Comparison of ENCODE assay signal across 26 mouse cellular contexts in genomic region chr1:23282870-23283219, GRCm38 (mm10).
DNase-seq lines count a peak whose midpoint lies in the region; ATAC-seq and TF ChIP-seq lines count a peak whose summit lies in the region.
"Had no signal": no experiment of that assay in that cellular context is flagged by ENCODE, and none has a peak within 500 bp of the region (broad histone marks: within the 10 kb centered on the region; RNA-seq: fewer than 3 reads in every experiment).

No protein-coding gene starts in this region.

- WGBS in heart, embryonic 12.5 days, result 79% methylated on average over 4 of the region's 4 CpGs
- WGBS in liver, embryonic 12.5 days (ENCODE audit: insufficient replicate concordance), result 65% methylated on average over 4 of the region's 4 CpGs
- WGBS in liver, postnatal 0 days (ENCODE audit: insufficient replicate concordance), result 74% methylated on average over 4 of the region's 4 CpGs
- 87% methylated on average over 4 of the region's 4 CpGs for WGBS in forebrain, embryonic 15.5 days

- no peak overlapping the region for H3K4me2 ChIP-seq in heart, embryonic 12.5 days
- peak overlapping the region; percentile 59 for H3K4me2 ChIP-seq in liver, embryonic 12.5 days
- peak overlapping the region; percentile 35 for H3K4me2 ChIP-seq in liver, postnatal 0 days (ENCODE audit: low read depth, low read length)
- no peak overlapping the region for H3K4me2 ChIP-seq in forebrain, embryonic 15.5 days (replicated peaks)
- H3K4me2 ChIP-seq: intestine, embryonic 15.5 days had no signal

- no peak for TF ChIP-seq EP300 in MEL (IDR thresholded peaks at IDR 0.05; ENCODE audit: low read depth in 1 of 2, low read length in 2 of 2)
- TF ChIP-seq EP300 in liver, postnatal 0 days (IDR thresholded peaks at IDR 0.05; ENCODE audit: low read depth), result no peak

- no peak for DNase-seq in heart, postnatal 10 days
- peak; percentile 22 for DNase-seq in MEL (ENCODE audit: low read depth, low spot score)
- DNase-seq in liver, postnatal 0 days, result no peak
- no peak for DNase-seq in lung, adult 18-20 months
- DNase-seq: adrenal gland, adult 2 months; adrenal gland, postnatal 36 days; cerebellum, adult 18-20 months; cerebellum, postnatal 14 days; gastrocnemius, postnatal 25 days; heart, adult 2 months; heart, postnatal 14 days; kidney, adult 8-10 months; kidney, postnatal 14 days; lung, postnatal 4 days; midbrain, embryonic 14.5 days; retina, postnatal 1 day; right cerebral cortex, postnatal 14 days had no signal

- H3K27ac ChIP-seq in heart, embryonic 12.5 days (ENCODE audit: poor library complexity, severe bottlenecking), result peak overlapping the region; percentile 66
- peak overlapping the region; percentile 44; the same call in 1 of the 2 replicates for H3K27ac ChIP-seq in MEL (ENCODE audit: control insufficient read depth, low read depth, low read length)
- H3K27ac ChIP-seq in liver, embryonic 12.5 days, result peak overlapping the region; percentile 98
- H3K27ac ChIP-seq in liver, postnatal 0 days (ENCODE audit: low read depth), result peak overlapping the region; percentile 86
- H3K27ac ChIP-seq in forebrain, embryonic 15.5 days (replicated peaks), result no peak overlapping the region
- H3K27ac ChIP-seq: heart, adult 2 months; hindbrain, postnatal 0 days; intestine, embryonic 15.5 days had no signal

- TF ChIP-seq POLR2A in MEL (IDR thresholded peaks at IDR 0.05; ENCODE audit: control insufficient read depth in 1 of 2, insufficient read depth in 1 of 2, low read depth in 1 of 2, low read length in 2 of 2, poor library complexity in 1 of 2), result no peak

- TF ChIP-seq RAD21 in MEL (IDR thresholded peaks at IDR 0.05; ENCODE audit: low read depth, low read length), result no peak

- no peak for ATAC-seq in heart, embryonic 12.5 days (ENCODE audit: insufficient number of reproducible peaks, low FRiP score)
- ATAC-seq in liver, embryonic 12.5 days, result peak; percentile 11
- peak; percentile 22; the same call in 1 of the 2 replicates for ATAC-seq in liver, postnatal 0 days
- ATAC-seq in forebrain, embryonic 15.5 days (replicated peaks), result no peak
- ATAC-seq: activated CD4-positive, CD25-positive, alpha-beta regulatory T cell, adult 4 months; forebrain, embryonic 14.5 days; hindbrain, postnatal 0 days; lung, postnatal 0 days had no signal

- H3K4me1 ChIP-seq in heart, embryonic 12.5 days (replicated peaks), result peaks cover 17% of the 10 kb centered on the region
- peaks cover 19 to 38% of the 10 kb centered on the region in 2 experiments for H3K4me1 ChIP-seq in MEL (ENCODE audit: control insufficient read depth in 1 of 2, insufficient read depth in 2 of 2, low read length in 2 of 2)
- peaks cover 55% of the 10 kb centered on the region for H3K4me1 ChIP-seq in liver, embryonic 12.5 days
- peaks cover 14% of the 10 kb centered on the region for H3K4me1 ChIP-seq in liver, postnatal 0 days (ENCODE audit: insufficient read depth)
- H3K4me1 ChIP-seq in forebrain, embryonic 15.5 days, result no peaks in the 10 kb centered on the region
- H3K4me1 ChIP-seq: intestine, embryonic 15.5 days had no signal

- H3K79me2 ChIP-seq in MEL (ENCODE audit: control insufficient read depth, insufficient read depth, low read length, poor library complexity), result no peaks in the 10 kb centered on the region; the same call in 1 of the 2 replicates

- TF ChIP-seq CTCF in MEL (IDR thresholded peaks at IDR 0.05 in 2 of 3, conservative IDR thresholded peaks at IDR 0.05 in 1 of 3; ENCODE audit: control insufficient read depth in 1 of 3, insufficient read depth in 1 of 3, low read depth in 2 of 3, low read length in 3 of 3, poor library complexity in 1 of 3, severe bottlenecking in 1 of 3), result no peak
- TF ChIP-seq CTCF in liver, postnatal 0 days (IDR thresholded peaks at IDR 0.05; ENCODE audit: low read depth), result no peak

- H3K36me3 ChIP-seq in heart, embryonic 12.5 days, result peaks cover 10% of the 10 kb centered on the region; the same call in 1 of the 2 replicates
- H3K36me3 ChIP-seq in MEL (ENCODE audit: control insufficient read depth in 1 of 2, insufficient read depth in 2 of 2, low read length in 2 of 2), result peaks cover 3 to 46% of the 10 kb centered on the region in 2 experiments
- peaks cover 38% of the 10 kb centered on the region for H3K36me3 ChIP-seq in liver, embryonic 12.5 days
- H3K36me3 ChIP-seq in liver, postnatal 0 days (replicated peaks; ENCODE audit: insufficient read depth, low read length), result peaks cover 7% of the 10 kb centered on the region
- H3K36me3 ChIP-seq in forebrain, embryonic 15.5 days, result no peaks in the 10 kb centered on the region
- H3K36me3 ChIP-seq: intestine, embryonic 15.5 days had no signal

- no peaks in the 10 kb centered on the region for H3K9me3 ChIP-seq in heart, embryonic 12.5 days (replicated peaks)
- H3K9me3 ChIP-seq in MEL (replicated peaks; ENCODE audit: insufficient read depth, low read length), result no peaks in the 10 kb centered on the region
- H3K9me3 ChIP-seq in liver, embryonic 12.5 days (replicated peaks), result no peaks in the 10 kb centered on the region
- no peaks in the 10 kb centered on the region for H3K9me3 ChIP-seq in liver, postnatal 0 days (ENCODE audit: low read length)
- H3K9me3 ChIP-seq in forebrain, embryonic 15.5 days, result no peaks in the 10 kb centered on the region
- H3K9me3 ChIP-seq: intestine, embryonic 15.5 days; megakaryocyte, embryonic 14.5 days had no signal

- no peaks in the 10 kb centered on the region for H3K27me3 ChIP-seq in heart, embryonic 12.5 days (replicated peaks)
- no peaks in the 10 kb centered on the region for H3K27me3 ChIP-seq in MEL (ENCODE audit: control insufficient read depth in 1 of 2, insufficient read depth in 2 of 2, low read length in 2 of 2)
- H3K27me3 ChIP-seq in liver, embryonic 12.5 days (replicated peaks), result no peaks in the 10 kb centered on the region
- no peaks in the 10 kb centered on the region for H3K27me3 ChIP-seq in liver, postnatal 0 days (ENCODE audit: insufficient read depth, low read length)
- H3K27me3 ChIP-seq in forebrain, embryonic 15.5 days, result no peaks in the 10 kb centered on the region
- H3K27me3 ChIP-seq: intestine, embryonic 15.5 days; megakaryocyte, embryonic 14.5 days had no signal

- no peak overlapping the region for H3K9ac ChIP-seq in heart, embryonic 12.5 days
- no peak overlapping the region for H3K9ac ChIP-seq in MEL (ENCODE audit: control insufficient read depth, low read depth, low read length, poor library complexity, severe bottlenecking)
- peak overlapping the region; percentile 56 for H3K9ac ChIP-seq in liver, embryonic 12.5 days
- H3K9ac ChIP-seq in liver, postnatal 0 days (replicated peaks), result peak overlapping the region; percentile 23; the same call in 1 of the 2 replicates
- H3K9ac ChIP-seq in forebrain, embryonic 15.5 days (replicated peaks), result no peak overlapping the region
- H3K9ac ChIP-seq: intestine, embryonic 15.5 days had no signal

- no peak overlapping the region for H3K4me3 ChIP-seq in heart, embryonic 12.5 days
- H3K4me3 ChIP-seq in MEL (ENCODE audit: control insufficient read depth in 1 of 2, insufficient read depth in 1 of 2, low read depth in 2 of 2, low read length in 2 of 2), result no peak overlapping the region
- H3K4me3 ChIP-seq in liver, embryonic 12.5 days, result peak overlapping the region; percentile 17; the same call in 1 of the 2 replicates
- H3K4me3 ChIP-seq in liver, postnatal 0 days (ENCODE audit: low read depth, low read length), result no peak overlapping the region
- H3K4me3 ChIP-seq in forebrain, embryonic 15.5 days, result no peak overlapping the region
- H3K4me3 ChIP-seq: heart, adult 2 months; intestine, embryonic 15.5 days; megakaryocyte, embryonic 14.5 days had no signal

- intact Hi-C loops in heart, postnatal 10 days (cut with DNase I), result loop anchor here (10.0 kb wide), 2 partner anchors 218 to 678 kb away; no protein-coding TSS in a partner anchor

TF ChIP-seq in MEL, 35 proteins besides CTCF, POLR2A, EP300 and RAD21:
- TF ChIP-seq SIN3A (IDR thresholded peaks at IDR 0.05; ENCODE audit: low read length) (peak; percentile 12), POLR2AphosphoS2 (IDR thresholded peaks at IDR 0.05; ENCODE audit: low read length) (no peak), USF2 (IDR thresholded peaks at IDR 0.05; ENCODE audit: borderline replicate concordance in 1 of 2, insufficient read depth in 1 of 2, low read depth in 1 of 2, low read length in 2 of 2) (no peak), GATA1 (IDR thresholded peaks at IDR 0.05; ENCODE audit: low read depth, low read length) (no peak), ELF1 (IDR thresholded peaks at IDR 0.05; ENCODE audit: low read depth, low read length) (no peak), ZNF384 (IDR thresholded peaks at IDR 0.05; ENCODE audit: low read depth, low read length) (no peak), ZMIZ1 (IDR thresholded peaks at IDR 0.05; ENCODE audit: low read depth, low read length) (0 out of 2 replicates have a peak, but pooled peaks have one; percentile 14), KAT2A (conservative IDR thresholded peaks at IDR 0.05; ENCODE audit: low read depth, low read length) (0 out of 2 replicates have a peak, but pooled peaks have one; percentile 36), ZC3H11A (IDR thresholded peaks at IDR 0.05; ENCODE audit: low read depth, low read length) (no peak)

Comparison
In these comparisons a context has a peak if more than half of its experiments do, and no peak if none do; other contexts are left out.
1. ATAC-seq: peak in liver, embryonic 12.5 days (single experiment) and liver, postnatal 0 days (single experiment); none in heart, embryonic 12.5 days (single experiment) and forebrain, embryonic 15.5 days (single experiment).
2. H3K4me2 ChIP-seq: peak in liver, embryonic 12.5 days (single experiment) and liver, postnatal 0 days (single experiment); none in heart, embryonic 12.5 days (single experiment) and forebrain, embryonic 15.5 days (single experiment).
3. H3K9ac ChIP-seq: peak in liver, embryonic 12.5 days (single experiment) and liver, postnatal 0 days (single experiment); none in heart, embryonic 12.5 days (single experiment), MEL (single experiment) and forebrain, embryonic 15.5 days (single experiment).